Mouse (Mus musculus): Measurements from ENCODE around the gene Akt1.

Gene Akt1

GRCm38 (mm10) chr12:112674132-112675011 is at the start of gene Akt1:
TSS of gene Akt1 (minus strand) at chr12:112674884.
- DNase-seq (ENCODE audit: low read depth in 1 of 2, low spot score in 2 of 2), result peak in 1 of 2 experiments; percentile 31

GRCm38 (mm10) chr12:112724077-112724805 is 49.6 kb upstream of the Akt1 start:
- DNase-seq (ENCODE audit: low read depth in 1 of 2, low spot score in 2 of 2), result peak in 1 of 2 experiments; percentile 53

GRCm38 (mm10) chr12:112723445-112723844 is 48.8 kb upstream of the Akt1 start:
- DNase-seq (ENCODE audit: low read depth in 1 of 2, low spot score in 2 of 2), result no peak

- DNase-seq (ENCODE audit: low read depth in 1 of 2, low spot score in 2 of 2), result no peak
Measured at GRCm38 (mm10) chr12:112723028-112723330, 48.3 kb upstream of the Akt1 start.

- DNase-seq (ENCODE audit: low read depth in 1 of 2, low spot score in 2 of 2), result no peak
Measured at GRCm38 (mm10) chr12:112722240-112723027, 47.8 kb upstream of the Akt1 start.

- DNase-seq (ENCODE audit: low read depth in 1 of 2, low spot score in 2 of 2), result no peak
Measured at GRCm38 (mm10) chr12:112721424-112722239, 46.9 kb upstream of the Akt1 start.

GRCm38 (mm10) chr12:112720890-112721423 is 46.3 kb upstream of the Akt1 start:
- no peak for DNase-seq (ENCODE audit: low read depth in 1 of 2, low spot score in 2 of 2)

GRCm38 (mm10) chr12:112720216-112720615 is 45.5 kb upstream of the Akt1 start, which contains the start of gene Cep170b:
TSS of gene Cep170b (plus strand) at chr12:112720455.
- DNase-seq (ENCODE audit: low read depth in 1 of 2, low spot score in 2 of 2), result no peak

- DNase-seq (ENCODE audit: low read depth in 1 of 2, low spot score in 2 of 2), result no peak
Measured at GRCm38 (mm10) chr12:112718995-112719394, 44.3 kb upstream of the Akt1 start.

GRCm38 (mm10) chr12:112717140-112717539 is 42.5 kb upstream of the Akt1 start:
- peak in 1 of 2 experiments; percentile 40 for DNase-seq (ENCODE audit: low read depth in 1 of 2, low spot score in 2 of 2)

GRCm38 (mm10) chr12:112713984-112714383 is 39.3 kb upstream of the Akt1 start:
- DNase-seq (ENCODE audit: low read depth in 1 of 2, low spot score in 2 of 2), result no peak

- no peak for DNase-seq (ENCODE audit: low read depth in 1 of 2, low spot score in 2 of 2)
Measured at GRCm38 (mm10) chr12:112707573-112707869, 32.8 kb upstream of the Akt1 start.

GRCm38 (mm10) chr12:112706704-112707572 is 32.3 kb upstream of the Akt1 start:
- peak; percentile 52 to 77 for DNase-seq (ENCODE audit: low read depth in 1 of 2, low spot score in 2 of 2)

- no peak for DNase-seq (ENCODE audit: low read depth in 1 of 2, low spot score in 2 of 2)
Measured at GRCm38 (mm10) chr12:112702374-112703320, 28.0 kb upstream of the Akt1 start.

- DNase-seq (ENCODE audit: low read depth in 1 of 2, low spot score in 2 of 2), result no peak
Measured at GRCm38 (mm10) chr12:112700522-112700921, 25.8 kb upstream of the Akt1 start.

GRCm38 (mm10) chr12:112696806-112697425 is 22.2 kb upstream of the Akt1 start:
- DNase-seq (ENCODE audit: low read depth in 1 of 2, low spot score in 2 of 2), result no peak

GRCm38 (mm10) chr12:112694127-112694475 is 19.4 kb upstream of the Akt1 start:
- no peak for DNase-seq (ENCODE audit: low read depth in 1 of 2, low spot score in 2 of 2)

All from monocyte, adult 2 months (primary cell).